Mouse (Mus musculus): Measurements from ENCODE around the gene Hyal1. TPM values are rescaled to one million over a fixed set of nuclear protein-coding genes. Genes with fewer than 3 reads are reported as not detected.

The Hyal1 gene
- polyA plus RNA-seq (2016; fragmentation: Nextera tagmentation; extraction: Ambion mirVana), result 5.5 and 5.7 TPM in 2 replicates

GRCm38 (mm10) chr9:107576357-107577107 is at the start of gene Hyal1:
Gene Hyal1 (plus strand): TSS chr9:107576927.
- peak; percentile 84 for ATAC-seq (ENCODE audit: insufficient number of reproducible peaks, low FRiP score)
- Histone ChIP-seq H3K4me1 (replicated peaks) (peaks cover 40% of the 10 kb centered on the region), H3K9me3 (replicated peaks) (no peaks in the 10 kb centered on the region), H3K4me3 (peak within 1 kb of the TSS; percentile 40), H3K9ac (peak within 1 kb of the TSS; percentile 58), H3K27me3 (replicated peaks) (no peaks in the 10 kb centered on the region), H3K36me3 (peaks cover 32% of the 10 kb centered on the region), H3K4me2 (peak within 1 kb of the TSS; percentile 70), H3K27ac (ENCODE audit: poor library complexity, severe bottlenecking) (no peak within 1 kb of the TSS; the same call in 1 of the 2 replicates)
- WGBS, result 26% methylated on average over 16 of the region's 16 CpGs

DNA sequence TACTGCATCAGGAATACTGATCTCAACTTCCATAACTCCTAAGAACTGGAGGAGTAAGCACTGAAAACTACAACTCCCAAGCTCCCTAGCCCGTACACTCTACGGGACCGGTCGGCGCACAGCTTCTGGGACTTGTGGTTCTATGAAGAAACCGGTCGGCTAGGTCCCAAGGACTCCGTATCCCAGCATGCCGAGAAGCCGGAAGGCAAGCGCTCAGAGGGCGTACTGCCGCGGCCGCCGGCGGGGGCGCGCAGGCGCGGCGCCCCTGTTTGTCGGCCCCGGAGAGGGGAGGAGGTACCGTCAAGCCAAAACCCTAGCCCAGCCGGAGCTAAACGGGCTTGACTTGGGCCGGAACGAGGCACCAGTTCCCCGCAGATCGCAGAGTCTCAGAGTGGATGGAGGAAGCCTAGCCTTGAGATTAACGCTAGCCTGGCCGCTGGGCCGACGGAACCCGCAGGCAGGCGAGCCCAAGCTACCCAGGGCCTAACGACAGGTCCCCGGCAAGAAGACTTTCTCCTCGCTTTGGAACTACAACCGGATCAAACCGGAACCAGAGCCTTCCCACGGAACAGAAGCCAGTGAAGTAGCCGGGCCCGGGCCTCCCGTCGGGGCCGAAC is 42.8 kb upstream of the Hyal1 start, which contains the start of gene Tmem115:
Gene Tmem115, plus strand, starts transcription at position 155 of the 617 bp plus-strand sequence.
- Histone ChIP-seq H3K4me1 (replicated peaks) (peaks cover 25% of the 10 kb centered on the region), H3K4me3 (peak within 1 kb of the TSS; percentile 79), H3K27ac (ENCODE audit: poor library complexity, severe bottlenecking) (peak within 1 kb of the TSS; percentile 73), H3K4me2 (peak within 1 kb of the TSS; percentile 91), H3K9me3 (replicated peaks) (no peaks in the 10 kb centered on the region), H3K36me3 (peaks cover 24% of the 10 kb centered on the region), H3K9ac (peak within 1 kb of the TSS; percentile 92), H3K27me3 (replicated peaks) (no peaks in the 10 kb centered on the region)
- ATAC-seq (ENCODE audit: insufficient number of reproducible peaks, low FRiP score), result peak; percentile 98
- WGBS, result under 1% methylated on average over 45 of the region's 48 CpGs

DNA sequence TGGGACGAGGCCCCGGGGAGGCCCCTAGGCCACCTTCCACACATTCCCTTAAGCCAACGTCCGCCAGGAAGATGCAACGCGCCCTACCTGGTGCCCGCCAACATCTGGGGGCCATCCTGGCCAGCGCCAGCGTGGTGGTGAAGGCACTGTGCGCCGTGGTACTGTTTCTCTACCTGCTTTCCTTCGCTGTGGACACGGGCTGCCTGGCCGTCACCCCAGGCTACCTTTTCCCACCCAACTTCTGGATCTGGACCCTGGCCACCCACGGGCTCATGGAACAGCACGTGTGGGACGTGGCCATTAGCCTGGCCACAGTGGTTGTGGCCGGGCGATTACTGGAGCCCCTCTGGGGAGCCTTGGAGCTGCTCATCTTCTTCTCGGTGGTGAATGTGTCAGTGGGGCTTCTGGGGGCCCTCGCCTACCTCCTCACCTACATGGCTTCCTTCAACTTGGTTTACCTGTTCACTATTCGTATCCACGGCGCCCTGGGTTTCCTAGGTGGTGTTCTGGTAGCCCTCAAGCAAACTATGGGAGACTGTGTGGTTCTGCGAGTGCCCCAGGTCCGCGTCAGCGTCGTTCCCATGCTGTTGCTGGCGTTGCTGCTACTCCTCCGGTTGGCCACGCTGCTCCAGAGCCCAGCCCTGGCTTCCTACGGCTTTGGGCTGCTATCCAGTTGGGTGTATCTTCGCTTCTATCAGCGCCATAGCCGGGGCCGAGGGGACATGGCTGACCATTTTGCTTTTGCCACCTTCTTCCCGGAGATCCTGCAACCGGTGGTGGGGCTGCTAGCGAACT is 42.1 kb upstream of the Hyal1 start:
- Histone ChIP-seq H3K9me3 (replicated peaks) (no peaks in the 10 kb centered on the region), H3K4me1 (replicated peaks) (peaks cover 25% of the 10 kb centered on the region), H3K27ac (ENCODE audit: poor library complexity, severe bottlenecking) (peak overlapping the region; percentile 73), H3K27me3 (replicated peaks) (no peaks in the 10 kb centered on the region), H3K9ac (peak overlapping the region; percentile 92), H3K4me3 (peak overlapping the region; percentile 79), H3K36me3 (peaks cover 31% of the 10 kb centered on the region), H3K4me2 (peak overlapping the region; percentile 91)
- peak; percentile 17 for ATAC-seq (ENCODE audit: insufficient number of reproducible peaks, low FRiP score)
- WGBS, result 0% methylated on average over 40 of the region's 40 CpGs

GRCm38 (mm10) chr9:107538231-107538630 is 38.5 kb upstream of the Hyal1 start:
- 92% methylated on average over 7 of the region's 7 CpGs for WGBS
- H3K4me1 ChIP-seq (replicated peaks), result peaks cover 42% of the 10 kb centered on the region

GRCm38 (mm10) chr9:107538711-107539110 is 38.0 kb upstream of the Hyal1 start:
- WGBS, result 92% methylated on average over 3 of the region's 3 CpGs
- H3K4me2 ChIP-seq, result no peak overlapping the region
- no peaks in the 10 kb centered on the region for H3K9me3 ChIP-seq (replicated peaks)
- no peak overlapping the region for H3K4me3 ChIP-seq
- H3K4me1 ChIP-seq (replicated peaks), result peaks cover 42% of the 10 kb centered on the region
- no peak for ATAC-seq (ENCODE audit: insufficient number of reproducible peaks, low FRiP score)
- no peak overlapping the region for H3K27ac ChIP-seq (ENCODE audit: poor library complexity, severe bottlenecking)
- peaks cover 41% of the 10 kb centered on the region for H3K36me3 ChIP-seq
- no peak overlapping the region for H3K9ac ChIP-seq
- no peaks in the 10 kb centered on the region for H3K27me3 ChIP-seq (replicated peaks)

More at GRCm38 (mm10) chr9:107538231-107538630, 38.5 kb upstream of the Hyal1 start:
- Histone ChIP-seq H3K36me3 (peaks cover 37% of the 10 kb centered on the region), H3K4me3 (no peak overlapping the region), H3K27ac (ENCODE audit: poor library complexity, severe bottlenecking) (no peak overlapping the region), H3K4me2 (no peak overlapping the region), H3K9me3 (replicated peaks) (no peaks in the 10 kb centered on the region), H3K27me3 (replicated peaks) (no peaks in the 10 kb centered on the region), H3K9ac (no peak overlapping the region)
- ATAC-seq (ENCODE audit: insufficient number of reproducible peaks, low FRiP score), result no peak

GRCm38 (mm10) chr9:107539940-107540339 is 36.8 kb upstream of the Hyal1 start:
- peaks cover 42% of the 10 kb centered on the region for H3K4me1 ChIP-seq (replicated peaks)
- 92% methylated on average over 8 of the region's 8 CpGs for WGBS
- no peak overlapping the region for H3K9ac ChIP-seq
- H3K4me2 ChIP-seq, result no peak overlapping the region
- H3K27me3 ChIP-seq (replicated peaks), result no peaks in the 10 kb centered on the region
- no peak overlapping the region for H3K27ac ChIP-seq (ENCODE audit: poor library complexity, severe bottlenecking)
- no peaks in the 10 kb centered on the region for H3K9me3 ChIP-seq (replicated peaks)
- H3K36me3 ChIP-seq, result peaks cover 53% of the 10 kb centered on the region
- no peak overlapping the region for H3K4me3 ChIP-seq
- ATAC-seq (ENCODE audit: insufficient number of reproducible peaks, low FRiP score), result no peak

DNA sequence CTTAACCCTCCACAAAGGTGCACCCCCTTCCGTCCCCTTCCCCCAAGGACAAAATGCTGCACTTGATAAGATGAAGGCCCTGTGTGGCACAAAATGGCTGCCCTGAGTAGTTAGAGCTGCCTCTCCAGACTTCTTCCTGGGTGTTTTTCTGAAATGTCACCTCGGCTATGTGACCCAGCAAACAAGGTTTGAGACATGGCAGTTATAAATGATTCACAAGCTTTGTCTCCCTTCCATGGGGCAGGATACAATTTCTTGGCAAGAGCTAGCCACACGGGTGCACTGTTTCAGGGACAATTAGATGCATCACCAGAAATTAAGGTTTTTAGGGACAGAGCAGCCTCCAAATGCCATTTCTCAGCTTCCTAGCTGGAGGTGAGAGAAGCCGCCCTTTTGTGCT is 36.3 kb upstream of the Hyal1 start:
- H3K4me2 ChIP-seq, result no peak overlapping the region
- no peak overlapping the region for H3K4me3 ChIP-seq
- 66% methylated on average over 4 of the region's 4 CpGs for WGBS
- H3K9me3 ChIP-seq (replicated peaks), result no peaks in the 10 kb centered on the region
- H3K9ac ChIP-seq, result no peak overlapping the region
- H3K4me1 ChIP-seq (replicated peaks), result peaks cover 38% of the 10 kb centered on the region
- ATAC-seq (ENCODE audit: insufficient number of reproducible peaks, low FRiP score), result no peak
- no peak overlapping the region for H3K27ac ChIP-seq (ENCODE audit: poor library complexity, severe bottlenecking)
- H3K27me3 ChIP-seq (replicated peaks), result no peaks in the 10 kb centered on the region
- peaks cover 57% of the 10 kb centered on the region for H3K36me3 ChIP-seq

- Histone ChIP-seq H3K9me3 (replicated peaks) (no peaks in the 10 kb centered on the region), H3K4me2 (peak overlapping the region; percentile 93), H3K4me1 (replicated peaks) (peaks cover 33% of the 10 kb centered on the region), H3K27me3 (replicated peaks) (no peaks in the 10 kb centered on the region), H3K9ac (peak overlapping the region; percentile 86; the same call in 1 of the 2 replicates), H3K4me3 (peak overlapping the region; percentile 74), H3K36me3 (peaks cover 57% of the 10 kb centered on the region), H3K27ac (ENCODE audit: poor library complexity, severe bottlenecking) (no peak overlapping the region)
- ATAC-seq (ENCODE audit: insufficient number of reproducible peaks, low FRiP score), result no peak
- 27% methylated on average over 10 of the region's 10 CpGs for WGBS
Observed at GRCm38 (mm10) chr9:107541005-107541404, 35.7 kb upstream of the Hyal1 start.

DNA sequence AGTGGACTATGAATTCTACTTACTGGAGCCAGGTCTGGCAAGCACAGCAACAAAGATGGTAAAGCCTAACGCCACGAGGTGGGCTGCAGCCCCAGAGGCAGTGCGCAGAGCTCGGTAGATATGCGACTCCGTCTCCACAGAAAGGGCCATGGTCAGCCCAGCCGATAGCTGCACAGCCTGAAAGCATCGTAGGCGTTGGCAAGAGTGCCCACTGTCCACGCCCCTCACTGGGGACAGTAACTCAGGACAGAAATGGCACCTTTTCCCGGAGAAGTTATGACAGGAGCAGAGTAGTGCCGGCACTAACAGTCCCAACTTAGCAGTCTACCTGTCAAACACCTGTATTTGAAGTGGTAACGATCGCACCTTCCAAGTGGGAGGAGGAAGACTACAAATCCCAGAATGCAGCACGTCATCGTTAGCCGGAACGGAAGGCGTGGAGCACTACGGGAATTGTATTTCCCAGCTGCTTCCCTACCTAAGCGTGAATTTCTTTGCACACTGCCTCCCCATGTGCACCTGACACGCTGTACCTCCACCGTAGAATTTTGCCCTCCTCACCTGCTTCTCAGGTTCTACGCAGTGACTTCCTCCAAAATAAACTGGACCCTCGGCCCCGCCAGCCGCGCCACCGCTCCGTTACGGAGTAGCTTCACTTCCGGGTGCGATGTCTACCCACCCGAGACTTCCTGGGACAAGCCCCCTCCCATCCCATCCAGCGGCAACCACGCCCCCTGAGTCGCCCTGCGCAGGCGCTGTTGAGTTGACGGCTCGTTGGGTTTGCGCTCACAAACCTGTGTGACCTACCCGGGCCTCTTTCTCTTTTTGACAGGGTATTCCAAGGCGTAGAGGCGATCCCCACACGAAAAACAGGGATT is 35.0 kb upstream of the Hyal1 start, which contains the start of the genes Cyb561d2 and Nprl2:
Gene Cyb561d2, minus strand, starts transcription at position 720 of the 878 bp plus-strand sequence.
Gene Nprl2, plus strand, starts transcription at position 753 of the 878 bp plus-strand sequence.
- peak; percentile 88 for ATAC-seq (ENCODE audit: insufficient number of reproducible peaks, low FRiP score)
- WGBS, result 1% methylated on average over 46 of the region's 46 CpGs
- H3K9ac ChIP-seq, result peak within 1 kb of the TSS; percentile 86
- peaks cover 28% of the 10 kb centered on the region for H3K4me1 ChIP-seq (replicated peaks)
- peak within 1 kb of the TSS; percentile 74 for H3K4me3 ChIP-seq
- H3K36me3 ChIP-seq, result peaks cover 54% of the 10 kb centered on the region
- H3K4me2 ChIP-seq, result peak within 1 kb of the TSS; percentile 93
- H3K9me3 ChIP-seq (replicated peaks), result no peaks in the 10 kb centered on the region
- H3K27ac ChIP-seq (ENCODE audit: poor library complexity, severe bottlenecking), result peak within 1 kb of the TSS; percentile 38; the same call in 1 of the 2 replicates
- no peaks in the 10 kb centered on the region for H3K27me3 ChIP-seq (replicated peaks)

DNA sequence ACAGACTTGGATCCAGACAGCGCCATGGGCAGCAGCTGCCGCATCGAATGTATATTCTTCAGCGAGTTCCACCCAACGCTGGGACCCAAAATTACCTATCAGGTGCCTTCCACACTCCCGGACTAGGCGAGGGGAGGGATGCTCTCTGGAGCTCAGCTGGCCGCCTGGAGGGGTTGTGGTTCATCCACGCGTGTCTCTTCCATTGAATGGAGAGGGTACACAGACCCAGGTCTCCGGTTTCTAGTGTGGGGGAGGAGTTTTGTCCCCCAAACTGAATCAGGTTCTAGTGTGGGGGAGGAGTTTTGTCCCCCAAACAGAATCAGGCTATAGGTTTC is 34.4 kb upstream of the Hyal1 start:
- 2% methylated on average over 11 of the region's 11 CpGs for WGBS
- H3K36me3 ChIP-seq, result peaks cover 49% of the 10 kb centered on the region

More for the DNA sequence above, 34.4 kb upstream of the Hyal1 start:
- Histone ChIP-seq H3K4me2 (peak overlapping the region; percentile 93), H3K4me3 (peak overlapping the region; percentile 74), H3K27me3 (replicated peaks) (no peaks in the 10 kb centered on the region), H3K9ac (peak overlapping the region; percentile 86), H3K4me1 (replicated peaks) (peaks cover 28% of the 10 kb centered on the region), H3K27ac (ENCODE audit: poor library complexity, severe bottlenecking) (peak overlapping the region; percentile 38; the same call in 1 of the 2 replicates), H3K9me3 (replicated peaks) (no peaks in the 10 kb centered on the region)
- peak; percentile 5; the same call in 1 of the 2 replicates for ATAC-seq (ENCODE audit: insufficient number of reproducible peaks, low FRiP score)

Measured in heart, embryonic 12.5 days (tissue).